Mouse (Mus musculus) lung, postnatal 0 days (tissue): Measurements from ENCODE around the gene Prkcg.

Experiments used
- CTCF ChIP-seq: IDR thresholded peaks from 2 replicates; pipeline ENCODE4 v1.5.1; 2016; ENCODE audit warnings: antibody characterized with exemption, mild to moderate bottlenecking
- EP300 ChIP-seq: IDR thresholded peaks from 2 replicates; pipeline ENCODE4 v1.6.1; 2016; ENCODE audit warnings: antibody characterized with exemption, mild to moderate bottlenecking, control low read depth

DNA sequence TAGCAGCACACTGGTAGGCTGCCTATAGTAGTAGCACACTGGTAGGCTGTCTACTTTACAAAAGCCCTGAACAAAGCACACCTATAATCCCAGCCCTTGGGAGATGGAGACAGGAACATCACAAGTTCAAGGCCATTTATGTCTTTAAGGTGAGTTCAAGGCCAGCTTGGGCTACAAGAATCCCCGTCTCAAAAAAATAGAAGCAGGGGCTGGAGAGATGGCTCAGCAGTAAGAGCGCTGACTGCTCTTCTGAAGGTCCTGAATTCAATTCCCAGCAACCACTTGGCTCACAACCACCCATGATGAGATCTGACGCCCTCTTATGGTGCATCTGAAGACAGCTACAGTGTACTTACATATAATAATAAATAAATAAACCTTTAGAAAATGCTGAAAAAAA lies 56.3 kb downstream of the Prkcg start:
- TF ChIP-seq CTCF (no peak), EP300 (no peak)
